Mouse (Mus musculus): ENCODE measurements around the gene Arl15.

DNA sequence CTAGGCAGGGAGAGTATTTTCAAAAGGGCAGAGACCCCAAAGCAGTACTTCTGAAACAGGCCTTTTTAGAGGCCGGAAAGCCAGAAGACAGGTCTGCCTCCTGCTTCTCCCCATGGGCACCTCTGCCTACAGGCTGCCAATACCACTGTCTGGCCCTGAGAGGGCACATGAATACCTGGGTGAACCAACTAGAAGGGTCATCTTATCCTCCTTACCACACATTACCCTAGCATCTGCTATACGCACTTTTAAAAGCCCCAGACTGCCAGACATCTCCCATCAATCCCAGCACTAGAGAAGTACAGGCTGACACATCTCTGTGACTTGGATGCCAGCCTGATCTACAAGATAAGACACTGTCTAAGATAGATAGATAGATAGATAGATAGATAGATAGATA, 259.0 kb downstream of the Arl15 start:
- TF ChIP-seq CTCF (IDR thresholded peaks at IDR 0.05) (no peak), POLR2A (IDR thresholded peaks at IDR 0.05; ENCODE audit: insufficient read depth, low read depth, low read length) (no peak)

Measured in heart, adult 2 months (tissue).